Mouse (Mus musculus): Measurements from ENCODE around the gene Rabepk. TPM values are rescaled to one million over a fixed set of nuclear protein-coding genes. Genes with fewer than 3 reads are reported as not detected.

Gene Rabepk
- total and polyA plus RNA-seq, 3 experiments = 62.1 to 88.4 (median 68.8) TPM

- TF ChIP-seq RAD21 (IDR thresholded peaks at IDR 0.05; ENCODE audit: low read depth, low read length) (no peak), JUN (IDR thresholded peaks at IDR 0.05; ENCODE audit: insufficient read depth, low read depth, low read length) (no peak), CHD2 (IDR thresholded peaks at IDR 0.05; ENCODE audit: low read length) (no peak), ETS1 (conservative IDR thresholded peaks at IDR 0.05; ENCODE audit: low read depth, low read length) (no peak), SMC3 (IDR thresholded peaks at IDR 0.05; ENCODE audit: low read depth, low read length) (no peak), ZC3H11A (IDR thresholded peaks at IDR 0.05; ENCODE audit: low read depth, low read length) (no peak), KAT2A (IDR thresholded peaks at IDR 0.05; ENCODE audit: insufficient replicate concordance, low read length) (no peak), POLR2A (IDR thresholded peaks at IDR 0.05; ENCODE audit: low read depth, low read length) (no peak), ZMIZ1 (IDR thresholded peaks at IDR 0.05; ENCODE audit: low read depth, low read length) (no peak), CHD1 (IDR thresholded peaks at IDR 0.05; ENCODE audit: low read depth, low read length) (no peak), NELFE (IDR thresholded peaks at IDR 0.05; ENCODE audit: low read depth, low read length) (no peak), USF1 (IDR thresholded peaks at IDR 0.05; ENCODE audit: low read depth, low read length) (no peak), RCOR1 (conservative IDR thresholded peaks at IDR 0.05; ENCODE audit: low read depth, low read length) (no peak), GABPA (IDR thresholded peaks at IDR 0.05; ENCODE audit: insufficient replicate concordance, low read depth, low read length) (no peak)
- dilution Hi-C loops (cut with MboI; ENCODE audit: extremely low pct_ligation_motif_present, extremely low pct_unique_long_range_greater_than_20kb, low sequenced_read_pairs) = no loop called here
- Histone ChIP-seq H3K9me3 (replicated peaks; ENCODE audit: low read length) (no peaks in the 10 kb centered on the region), H3K4me2 (ENCODE audit: insufficient read depth, low read depth, poor library complexity, severe bottlenecking) (no peak overlapping the region), H3K79me2 (replicated peaks; ENCODE audit: control insufficient read depth, extremely low read depth, insufficient read depth, poor library complexity, severe bottlenecking) (peaks cover 89% of the 10 kb centered on the region), H3K27me3 (replicated peaks) (no peaks in the 10 kb centered on the region), H3K36me3 (replicated peaks in 1 of 2; ENCODE audit: control insufficient read depth in 1 of 2, insufficient read depth in 1 of 2, low read length in 1 of 2) (peaks cover 50 to 94% of the 10 kb centered on the region in 2 experiments), H3K4me1 (ENCODE audit: control insufficient read depth in 1 of 2, insufficient read depth in 2 of 2) (peaks cover 8 to 29% of the 10 kb centered on the region in 2 experiments), H3K9ac (ENCODE audit: insufficient read depth, low read depth) (no peak overlapping the region), H3K27ac (ENCODE audit: insufficient read depth, low read depth) (no peak overlapping the region), H3K4me3 (replicated peaks in 1 of 3; ENCODE audit: low read depth in 2 of 3, low read length in 2 of 3, poor library complexity in 1 of 3) (no peak overlapping the region)
- no peak for DNase-seq (ENCODE audit: extremely low read depth)
- in situ Hi-C loops (cut with MboI; ENCODE audit: low pct_ligation_motif_present, low pct_unique_long_range_greater_than_20kb, low sequenced_read_pairs) = no loop called here
Observed at GRCm38 (mm10) chr2:34809568-34809967, 9.9 kb upstream of the Rabepk start.

GRCm38 (mm10) chr2:34808057-34808456 is 8.3 kb upstream of the Rabepk start:
- peak overlapping the region; percentile 29; the same call in 1 of the 2 replicates for H3K4me2 ChIP-seq (ENCODE audit: insufficient read depth, low read depth, poor library complexity, severe bottlenecking)

More at GRCm38 (mm10) chr2:34808057-34808456, 8.3 kb upstream of the Rabepk start:
- TF ChIP-seq TCF12 (IDR thresholded peaks at IDR 0.05; ENCODE audit: low read depth, low read length) (peak; percentile 61; the same call in 1 of the 2 replicates), IRF4 (IDR thresholded peaks at IDR 0.05; ENCODE audit: low read depth, low read length) (peak; percentile 30; the same call in 1 of the 2 replicates), TBP (conservative IDR thresholded peaks at IDR 0.05; ENCODE audit: low read depth, low read length) (no peak), ZKSCAN1 (IDR thresholded peaks at IDR 0.05; ENCODE audit: borderline replicate concordance, low read depth, low read length) (no peak), EP300 (IDR thresholded peaks at IDR 0.05; ENCODE audit: low read length) (peak; percentile 43; the same call in 1 of the 2 replicates)
- no peak overlapping the region for H3K27ac ChIP-seq (ENCODE audit: insufficient read depth, low read depth)
- H3K4me3 ChIP-seq (replicated peaks in 1 of 3; ENCODE audit: low read depth in 2 of 3, low read length in 2 of 3, poor library complexity in 1 of 3) = no peak overlapping the region
- no peaks in the 10 kb centered on the region for H3K9me3 ChIP-seq (replicated peaks; ENCODE audit: low read length)
- in situ Hi-C loops (cut with MboI; ENCODE audit: low pct_ligation_motif_present, low pct_unique_long_range_greater_than_20kb, low sequenced_read_pairs) = no loop called here
- H3K79me2 ChIP-seq (replicated peaks; ENCODE audit: control insufficient read depth, extremely low read depth, insufficient read depth, poor library complexity, severe bottlenecking) = peaks cover 87% of the 10 kb centered on the region
- dilution Hi-C loops (cut with MboI; ENCODE audit: extremely low pct_ligation_motif_present, extremely low pct_unique_long_range_greater_than_20kb, low sequenced_read_pairs) = no loop called here
- no peaks in the 10 kb centered on the region for H3K27me3 ChIP-seq (replicated peaks)
- no peak for DNase-seq (ENCODE audit: extremely low read depth)
- peaks cover 8 to 40% of the 10 kb centered on the region in 2 experiments for H3K4me1 ChIP-seq (ENCODE audit: control insufficient read depth in 1 of 2, insufficient read depth in 2 of 2)
- peaks cover 44 to 86% of the 10 kb centered on the region in 2 experiments for H3K36me3 ChIP-seq (replicated peaks in 1 of 2; ENCODE audit: control insufficient read depth in 1 of 2, insufficient read depth in 1 of 2, low read length in 1 of 2)
- no peak overlapping the region for H3K9ac ChIP-seq (ENCODE audit: insufficient read depth, low read depth)

All from CH12.LX (cell line).